Mouse (Mus musculus) T-helper 1 cell (primary cell): ENCODE results near the gene Cdk11b.

Experiments
- in situ Hi-C: fragments of 300-600 bp; cut with MboI, MseI; formaldehyde crosslinking; loops from one replicate; pipeline ENCODE4 v1.15.1; 2025; ENCODE audit warnings: high pct_unique_total_duplicates

Gene Cdk11b

DNA sequence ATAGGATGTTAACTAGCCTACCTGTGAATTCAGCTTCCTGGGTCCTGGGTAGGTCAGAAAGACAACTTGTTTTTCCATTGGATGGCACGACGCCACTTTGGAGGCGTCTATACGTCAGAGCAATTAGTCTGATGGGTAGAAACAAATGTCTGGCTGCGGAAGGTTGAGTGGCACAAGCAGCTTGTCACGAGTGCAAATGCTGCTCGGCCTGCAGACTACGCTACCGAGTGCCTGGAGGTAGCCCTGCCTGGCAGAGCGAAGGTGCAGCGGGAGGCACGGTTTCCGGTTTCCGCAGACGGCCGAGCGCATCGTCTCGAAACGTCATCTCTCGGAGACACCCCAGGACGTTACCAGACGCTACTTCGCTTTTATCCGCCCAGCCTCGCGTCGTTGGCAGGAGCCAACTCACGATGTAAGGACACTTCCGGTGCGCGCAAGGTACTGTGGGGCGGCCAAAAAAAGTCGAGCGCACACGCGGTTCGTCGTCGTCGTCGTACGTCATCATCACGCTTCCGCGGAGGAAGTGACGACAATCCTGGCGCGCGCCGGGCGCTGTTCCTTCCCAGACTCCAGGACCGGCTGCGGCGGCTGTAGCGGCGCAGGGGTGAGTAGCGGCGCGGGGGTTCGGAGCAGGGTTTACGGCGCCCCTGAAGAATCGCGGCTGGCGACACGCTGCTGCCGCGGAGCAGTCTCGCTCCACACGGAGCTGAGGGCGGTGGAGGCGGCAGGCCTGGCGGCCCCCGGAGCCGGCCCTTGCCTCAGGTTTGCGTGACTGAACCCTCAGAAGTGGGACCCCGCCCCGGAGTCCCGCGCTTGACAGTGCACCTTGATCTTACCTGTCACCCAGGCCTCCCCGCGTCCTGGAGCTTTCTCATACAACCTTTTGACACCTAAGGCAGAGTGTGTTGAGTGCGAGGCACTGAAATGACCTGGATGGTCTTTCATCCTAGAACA is at the start of gene Cdk11b:
Gene Cdk11b (plus strand): TSS at position 517 of the 954 bp plus-strand sequence.
- in situ Hi-C loops: no loop called here

- in situ Hi-C loops: loop anchor here (5.0 kb wide), 1 partner anchor 93 kb away; no protein-coding TSS in a partner anchor
Measured at GRCm38 (mm10) chr4:155574931-155575330, 49.7 kb upstream of the Cdk11b start.

GRCm38 (mm10) chr4:155575521-155575920 is 49.1 kb upstream of the Cdk11b start:
- in situ Hi-C loops: loop anchor here (5.0 kb wide), 1 partner anchor 93 kb away; no protein-coding TSS in a partner anchor

DNA sequence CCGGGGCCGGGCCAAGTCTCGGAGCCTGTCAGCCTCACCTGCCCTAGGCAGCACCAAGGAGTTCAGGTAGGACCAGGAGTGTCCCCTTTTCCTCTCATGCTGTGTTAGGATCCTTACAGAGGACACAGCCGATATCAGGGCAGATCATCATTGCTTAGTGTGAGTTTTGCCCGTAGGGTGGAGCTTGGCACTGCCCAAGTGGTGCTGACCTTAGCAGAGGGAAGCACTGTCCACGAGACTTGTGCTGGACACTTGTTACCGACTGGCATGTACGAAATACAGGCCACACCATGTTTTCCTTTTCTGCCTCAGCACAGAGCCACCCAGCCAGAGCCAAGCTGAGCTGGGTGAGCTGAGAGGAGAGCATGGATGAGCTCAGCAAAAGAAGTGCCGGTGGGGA is 47.5 kb upstream of the Cdk11b start:
- in situ Hi-C loops: loop anchor here (5.0 kb wide), 1 partner anchor 95 kb away; no protein-coding TSS in a partner anchor

DNA sequence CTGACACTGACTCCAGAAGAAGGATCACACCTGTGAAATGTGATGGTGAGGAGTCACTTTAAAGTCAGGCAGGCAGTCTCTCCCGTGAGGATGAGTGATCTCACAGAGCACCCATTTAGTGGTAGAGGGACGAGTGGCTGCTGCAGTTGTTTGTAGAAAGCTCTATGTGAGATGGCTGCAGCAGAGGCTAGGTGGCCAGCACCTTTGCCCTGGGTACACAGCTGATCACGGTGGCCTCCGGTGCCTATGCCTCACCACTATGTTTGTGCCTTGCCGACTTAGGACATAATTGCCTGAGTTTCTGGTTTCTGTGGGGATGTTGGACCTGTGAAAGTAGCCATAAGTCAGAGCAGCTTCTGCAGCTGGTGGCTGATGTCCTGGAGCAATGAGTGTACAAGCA is 46.9 kb upstream of the Cdk11b start:
- in situ Hi-C loops: loop anchor here (5.0 kb wide), 1 partner anchor 95 kb away; no protein-coding TSS in a partner anchor

- in situ Hi-C loops: loop anchor here (5.0 kb wide), 1 partner anchor 96 kb away; no protein-coding TSS in a partner anchor
Measured at GRCm38 (mm10) chr4:155578336-155579125, 46.1 kb upstream of the Cdk11b start.

DNA sequence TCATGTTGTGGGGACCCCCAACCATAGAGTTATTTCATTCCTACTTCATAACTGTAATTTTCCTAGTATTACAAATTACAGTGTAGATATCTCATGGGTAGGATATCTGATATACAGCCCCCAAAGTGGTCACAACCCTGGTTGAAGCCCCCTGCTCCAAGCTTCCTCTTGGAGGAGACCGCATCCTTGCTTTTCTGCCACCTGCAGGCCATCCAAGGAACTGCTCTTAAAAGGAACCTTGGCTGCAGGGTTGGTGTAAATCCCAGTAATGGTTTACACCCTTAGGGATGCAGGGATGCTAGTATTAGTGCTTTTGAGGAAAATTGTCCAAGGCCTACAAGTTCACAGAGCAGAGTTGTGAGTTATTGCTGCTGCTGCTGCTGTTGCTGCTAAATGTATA is 44.2 kb upstream of the Cdk11b start:
- in situ Hi-C loops: no loop called here

DNA sequence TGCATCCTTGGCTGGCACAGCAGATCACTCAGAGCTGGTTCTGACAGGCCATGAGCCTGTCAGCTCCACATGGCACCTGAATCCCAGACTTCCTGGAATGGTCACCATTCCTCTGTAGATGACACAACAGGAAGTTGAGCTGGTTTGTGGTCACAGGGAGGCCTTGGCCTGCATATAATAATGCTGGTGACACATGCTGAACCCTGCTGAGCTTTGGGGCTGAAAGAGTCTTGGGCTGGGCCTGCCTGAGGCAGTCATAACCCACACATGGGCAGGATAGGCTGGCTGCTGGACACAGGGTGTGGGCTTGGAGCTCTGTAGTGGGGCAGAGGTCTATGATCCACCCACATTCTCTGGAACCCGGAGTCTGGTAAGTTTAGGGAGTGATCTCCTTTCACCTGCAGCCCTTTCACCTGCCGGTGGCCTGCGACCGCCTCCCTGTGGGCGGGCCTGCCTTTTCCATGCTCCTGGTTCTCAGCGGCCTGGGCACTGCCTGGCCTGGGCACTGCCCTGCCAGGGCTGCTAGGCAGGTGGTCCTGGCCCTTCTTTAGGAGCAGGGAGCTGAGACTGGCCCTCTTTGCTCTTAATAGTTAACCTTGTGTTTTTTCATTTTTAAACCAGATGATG is 42.3 kb upstream of the Cdk11b start:
- in situ Hi-C loops: no loop called here

DNA sequence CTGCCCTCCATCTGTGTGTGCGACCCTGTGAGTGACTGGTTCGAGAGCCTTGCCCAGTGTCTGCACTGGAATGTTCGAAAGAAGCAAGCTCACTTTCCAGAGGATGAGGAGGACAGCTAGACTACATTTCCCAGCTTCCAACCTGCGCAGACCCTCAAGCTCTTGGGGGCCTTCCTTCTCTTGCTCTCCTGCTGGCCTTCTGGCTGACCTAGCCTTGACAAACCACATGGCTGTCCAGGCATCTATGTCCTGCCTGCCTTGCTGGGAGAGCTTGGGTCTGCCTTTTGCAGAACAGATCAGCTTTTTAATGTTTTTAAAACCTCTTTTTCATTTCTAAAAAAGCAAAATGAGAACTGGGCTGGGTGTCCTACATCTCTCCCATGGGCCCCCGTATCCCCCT is 35.3 kb upstream of the Cdk11b start:
- in situ Hi-C loops: no loop called here

DNA sequence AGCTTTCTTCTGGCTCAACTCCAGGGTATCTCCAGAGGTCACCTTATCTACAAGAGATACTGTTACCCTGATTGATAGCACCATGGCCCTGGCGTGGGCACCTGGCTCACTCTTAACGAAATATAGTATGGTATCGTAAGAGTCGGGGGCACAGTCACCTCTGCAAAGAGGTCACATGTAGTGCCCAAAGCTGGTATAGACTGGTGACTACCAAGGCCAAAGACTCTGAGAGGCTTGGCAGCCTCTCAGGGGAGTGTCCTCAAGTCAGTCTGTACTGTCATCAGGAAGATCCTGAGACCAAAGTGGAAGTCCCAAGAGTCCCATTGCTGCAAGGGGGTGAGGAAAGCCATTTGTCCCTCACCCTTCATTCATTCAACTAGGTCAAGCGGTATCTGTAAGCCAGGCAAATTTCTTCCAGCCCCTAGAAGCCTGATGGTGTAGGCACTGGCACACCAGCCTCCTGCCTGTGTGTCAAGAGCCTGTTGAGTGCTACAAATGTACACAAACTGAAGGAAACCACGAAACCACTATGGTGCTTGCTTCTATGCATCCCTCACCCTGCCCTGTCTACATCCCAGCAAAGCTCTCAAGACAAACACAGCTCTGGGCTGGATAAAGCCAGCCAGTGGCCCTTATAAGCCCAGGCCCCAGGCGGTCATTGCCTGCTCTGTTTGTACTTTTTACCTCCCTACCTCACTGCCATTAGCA is 33.5 kb upstream of the Cdk11b start:
- in situ Hi-C loops: no loop called here

- in situ Hi-C loops: no loop called here
Measured at GRCm38 (mm10) chr4:155593780-155594179, 30.9 kb upstream of the Cdk11b start.

- in situ Hi-C loops: no loop called here
Measured at GRCm38 (mm10) chr4:155595777-155596176, 28.9 kb upstream of the Cdk11b start.

GRCm38 (mm10) chr4:155596606-155597005 is 28.0 kb upstream of the Cdk11b start:
- in situ Hi-C loops: no loop called here

DNA sequence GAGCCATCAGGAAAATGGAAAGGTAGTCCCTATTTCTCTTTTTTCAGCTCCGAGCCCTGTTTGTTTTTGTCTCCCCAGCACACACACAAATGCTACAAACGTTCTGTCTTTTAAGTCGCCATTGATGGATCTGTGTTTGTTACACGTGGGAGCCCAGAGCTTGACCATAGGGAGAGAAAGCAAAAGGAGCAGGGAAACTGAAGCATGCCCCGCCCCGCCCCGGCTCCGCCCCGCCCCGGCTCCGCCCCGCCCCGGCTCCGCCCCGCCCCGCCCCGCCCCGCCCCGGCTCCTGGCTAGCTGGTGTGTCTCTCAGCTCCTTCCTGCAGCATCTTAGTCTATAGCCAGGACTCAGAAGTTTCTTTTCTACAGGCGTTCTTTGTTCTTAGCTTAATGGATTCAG is 26.1 kb upstream of the Cdk11b start:
- in situ Hi-C loops: no loop called here

DNA sequence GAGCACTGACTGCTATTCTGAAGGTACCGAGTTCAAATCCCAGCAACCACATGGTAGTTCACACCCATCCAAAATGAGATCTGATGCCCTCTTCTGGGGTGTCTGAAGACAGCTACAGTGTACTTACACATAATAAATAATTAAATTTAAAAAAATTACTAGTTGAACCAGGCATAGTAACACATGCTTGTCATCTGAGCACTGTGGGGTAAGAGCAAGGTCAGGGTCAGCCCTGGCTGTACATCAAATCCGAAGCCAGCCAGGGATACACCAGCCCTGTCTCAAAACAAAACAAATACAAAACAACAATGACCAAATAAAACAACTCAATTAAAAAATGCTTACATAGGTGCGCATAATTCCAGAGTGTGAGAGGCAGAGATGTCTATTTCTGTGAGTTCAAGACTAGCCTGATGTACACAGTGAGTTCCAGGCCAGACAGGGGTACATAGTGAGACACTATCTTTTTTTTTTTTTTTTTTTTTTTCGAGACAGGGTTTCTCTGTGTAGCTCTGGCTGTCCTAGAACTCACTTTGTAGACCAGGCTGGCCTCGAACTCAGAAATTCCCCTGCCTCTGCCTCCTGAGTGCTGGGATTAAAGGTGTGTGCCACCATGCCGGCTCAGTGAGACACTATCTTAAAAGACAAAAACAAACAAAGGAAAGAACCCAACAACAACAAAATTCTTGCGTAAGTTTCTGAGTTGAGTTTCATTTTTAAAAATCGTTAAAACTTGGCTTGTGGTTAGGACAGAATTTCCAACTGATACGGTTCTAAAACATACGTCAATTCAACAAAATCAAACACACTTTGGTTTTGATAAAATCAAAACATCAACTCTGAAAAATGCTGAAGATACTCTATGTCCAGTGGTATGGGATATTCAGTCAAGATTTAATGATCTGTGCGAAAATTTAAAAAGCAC is 24.5 kb upstream of the Cdk11b start:
- in situ Hi-C loops: loop anchor here (10.0 kb wide), 1 partner anchor 1445 kb away; no protein-coding TSS in a partner anchor

DNA sequence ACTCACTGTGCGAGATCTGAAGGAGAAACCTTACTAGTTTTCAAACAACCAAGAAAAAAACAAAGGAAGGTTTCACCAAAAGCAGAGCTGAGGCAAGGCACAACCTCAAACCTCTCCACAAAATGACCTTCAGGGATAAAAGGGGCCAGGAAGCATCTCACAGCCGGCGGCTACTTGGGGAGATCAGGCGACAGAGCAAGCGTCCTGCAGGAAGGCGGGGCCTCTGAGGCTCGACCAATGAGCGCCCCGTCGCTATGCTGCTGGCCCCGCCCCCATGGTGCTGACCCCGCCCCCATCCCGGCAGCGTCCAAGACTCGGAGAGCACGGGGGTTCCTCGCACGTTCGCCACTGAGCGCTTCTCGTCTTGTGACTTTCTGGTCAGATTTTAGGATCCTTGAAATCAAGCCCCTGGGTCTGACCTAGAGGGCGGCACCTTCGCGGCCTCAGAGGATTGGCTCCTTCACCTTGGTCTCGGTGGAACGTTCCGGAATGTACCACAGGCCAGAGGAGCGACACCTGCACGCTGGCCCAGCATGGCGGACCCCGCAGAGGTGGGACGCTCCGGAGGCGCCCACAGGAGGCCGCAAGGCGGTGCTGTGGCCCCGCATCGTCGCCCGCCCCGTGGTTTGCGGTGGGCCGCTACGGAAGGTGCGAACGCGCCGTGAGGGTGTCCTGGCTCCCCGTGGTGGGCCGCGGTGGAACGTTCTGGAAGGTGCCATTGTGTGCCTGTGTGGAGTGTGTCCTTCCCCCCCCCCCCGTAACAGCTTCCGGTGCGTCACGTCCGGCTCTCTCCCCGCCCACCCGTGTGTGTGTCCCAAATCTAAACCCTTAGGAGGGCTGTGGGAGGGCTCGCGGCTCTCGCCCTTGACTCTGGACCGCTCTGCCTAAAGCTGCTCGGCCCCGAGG is 23.3 kb upstream of the Cdk11b start, which contains the start of gene Slc35e2:
Gene Slc35e2 (plus strand): TSS at position 326 of the 906 bp plus-strand sequence.
- in situ Hi-C loops: loop anchor here (10.0 kb wide), 1 partner anchor 1447 kb away; no protein-coding TSS in a partner anchor

DNA sequence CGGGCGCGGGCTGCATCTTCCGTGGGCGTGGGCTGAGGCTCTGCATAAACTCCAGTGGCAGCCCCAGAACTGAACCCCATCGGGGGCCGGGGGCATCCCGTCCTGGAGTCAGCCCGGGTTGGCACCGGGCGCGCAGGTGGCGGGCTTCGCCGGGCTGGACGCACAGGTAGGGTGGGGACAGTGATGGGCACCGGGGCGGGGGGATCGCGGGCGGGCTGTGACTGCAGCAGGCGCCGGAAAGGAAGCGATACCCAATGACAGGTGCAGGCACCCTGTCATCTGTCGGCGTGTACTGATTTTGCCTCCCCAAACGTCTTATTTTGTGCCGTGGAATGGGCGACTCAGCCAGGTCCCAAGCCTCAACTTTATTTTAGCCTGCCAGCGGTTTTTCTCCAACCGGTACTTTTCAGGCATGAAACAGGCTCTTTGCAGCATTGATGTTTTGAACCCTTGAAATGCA is 22.6 kb upstream of the Cdk11b start:
- in situ Hi-C loops: loop anchor here (10.0 kb wide), 1 partner anchor 1447 kb away; no protein-coding TSS in a partner anchor

GRCm38 (mm10) chr4:155602753-155603152 is 21.9 kb upstream of the Cdk11b start:
- in situ Hi-C loops: loop anchor here (10.0 kb wide), 1 partner anchor 1448 kb away; no protein-coding TSS in a partner anchor
